Mouse (Mus musculus): ENCODE measurements around the gene Cypt2. TPM values are rescaled to one million over a fixed set of nuclear protein-coding genes. Genes with fewer than 3 reads are reported as not detected.
"Not testable (repeated sequence)": the region's sequence is repeated elsewhere in the genome, so short reads cannot be mapped to it uniquely, and the experiment has no call there.

The Cypt2 gene
- polyA plus RNA-seq (2015; fragmentation: Nextera tagmentation; extraction: Ambion mirVana) = not detected in 2 replicates

GRCm38 (mm10) chrX:105499472-105499871, at the start of gene Cypt2:
Gene Cypt2, plus strand, starts transcription at chrX:105499772.
- H3K27me3 ChIP-seq; H3K4me3 ChIP-seq; H3K4me2 ChIP-seq (replicated peaks); ATAC-seq (ENCODE audit: low FRiP score, low read depth); H3K9me3 ChIP-seq; H3K27ac ChIP-seq; H3K9ac ChIP-seq; H3K4me1 ChIP-seq; H3K36me3 ChIP-seq: not testable (repeated sequence)
- WGBS = 88% methylated on average over 4 of the region's 4 CpGs

GRCm38 (mm10) chrX:105546234-105546633, 46.7 kb downstream of the Cypt2 start:
- Histone ChIP-seq H3K9ac (no peak overlapping the region), H3K36me3 (no peaks in the 10 kb centered on the region), H3K9me3 (no peaks in the 10 kb centered on the region), H3K27me3 (no peaks in the 10 kb centered on the region), H3K4me3 (no peak overlapping the region), H3K4me2 (replicated peaks) (no peak overlapping the region), H3K27ac (no peak overlapping the region), H3K4me1 (no peaks in the 10 kb centered on the region)
- ATAC-seq (ENCODE audit: low FRiP score, low read depth) = no peak
- 80% methylated on average over 6 of the region's 6 CpGs for WGBS

Measured in limb, embryonic 13.5 days (tissue).